Mouse (Mus musculus) stomach, embryonic 16.5 days (tissue): ENCODE results near the gene Clcn1. TPM values are rescaled to one million over a fixed set of nuclear protein-coding genes. Genes with fewer than 3 reads are reported as not detected.

Source experiments
- ATAC-seq: fragments of 200-750 bp; cut with Nextera tagmentation; 2 replicates; pipeline ENCODE4 v1.8.0; 2017; ENCODE audit warnings: moderate number of reproducible peaks, moderate TSS enrichment; ENCODE audit not compliant: insufficient read depth, low FRiP score
- H3K27ac ChIP-seq: fragments of 300-500 bp; sonication (generic); 2 replicates; pipeline ENCODE4 v1.5.1; 2014; ENCODE audit warnings: low read length
- H3K27me3 ChIP-seq: fragments of 300-500 bp; sonication (generic); 2 replicates; pipeline ENCODE4 v1.6.1; 2014; ENCODE audit warnings: low read length, control low read depth, mixed read lengths; ENCODE audit not compliant: control insufficient read depth, insufficient read depth
- H3K36me3 ChIP-seq: fragments of 300-500 bp; sonication (generic); 2 replicates; pipeline ENCODE4 v1.6.1; 2014; ENCODE audit warnings: low read length; ENCODE audit not compliant: control insufficient read depth, insufficient read depth
- H3K4me1 ChIP-seq: fragments of 300-500 bp; sonication (generic); 2 replicates; pipeline ENCODE4 v1.6.1; 2014; ENCODE audit warnings: low read length, control low read depth, mixed read lengths; ENCODE audit not compliant: control insufficient read depth, insufficient read depth
- H3K4me2 ChIP-seq: fragments of 300-500 bp; sonication (generic); 2 replicates; pipeline ENCODE4 v1.6.1; 2014; ENCODE audit warnings: low read depth, low read length, mixed read lengths
- H3K4me3 ChIP-seq: fragments of 300-500 bp; sonication (generic); replicated peaks from 2 replicates; pipeline ENCODE4 v1.5.1; 2014; ENCODE audit warnings: mild to moderate bottlenecking, low read length
- H3K9ac ChIP-seq: fragments of 300-500 bp; sonication (generic); 2 replicates; pipeline ENCODE4 v1.6.1; 2014; ENCODE audit warnings: low read length
- H3K9me3 ChIP-seq: fragments of 300-500 bp; sonication (generic); replicated peaks from 2 replicates; pipeline ENCODE4 v1.6.1; 2016; ENCODE audit warnings: low read length, control low read depth; ENCODE audit not compliant: control insufficient read depth
- WGBS: fragments of 180-500 bp; shearing (Covaris S2); extraction: QIAGEN DNeasy Blood & Tissue Kit; methylation state at CpG from one replicate; pipeline ENCODE4 v1.1.7; 2014; 5-methylcytosine and 5-hydroxymethylcytosine counted together
- polyA plus RNA-seq: library from polyadenylated mRNA; unstranded; fragments of >200 nt; fragmentation: Nextera tagmentation; extraction: Ambion mirVana; gene quantifications from 2 replicates; pipeline ENCODE4 v1.2.1, GENCODE M21; 2015

The Clcn1 gene
- polyA plus RNA-seq, 1 experiment from 2014 or later, result 0.18 TPM

DNA sequence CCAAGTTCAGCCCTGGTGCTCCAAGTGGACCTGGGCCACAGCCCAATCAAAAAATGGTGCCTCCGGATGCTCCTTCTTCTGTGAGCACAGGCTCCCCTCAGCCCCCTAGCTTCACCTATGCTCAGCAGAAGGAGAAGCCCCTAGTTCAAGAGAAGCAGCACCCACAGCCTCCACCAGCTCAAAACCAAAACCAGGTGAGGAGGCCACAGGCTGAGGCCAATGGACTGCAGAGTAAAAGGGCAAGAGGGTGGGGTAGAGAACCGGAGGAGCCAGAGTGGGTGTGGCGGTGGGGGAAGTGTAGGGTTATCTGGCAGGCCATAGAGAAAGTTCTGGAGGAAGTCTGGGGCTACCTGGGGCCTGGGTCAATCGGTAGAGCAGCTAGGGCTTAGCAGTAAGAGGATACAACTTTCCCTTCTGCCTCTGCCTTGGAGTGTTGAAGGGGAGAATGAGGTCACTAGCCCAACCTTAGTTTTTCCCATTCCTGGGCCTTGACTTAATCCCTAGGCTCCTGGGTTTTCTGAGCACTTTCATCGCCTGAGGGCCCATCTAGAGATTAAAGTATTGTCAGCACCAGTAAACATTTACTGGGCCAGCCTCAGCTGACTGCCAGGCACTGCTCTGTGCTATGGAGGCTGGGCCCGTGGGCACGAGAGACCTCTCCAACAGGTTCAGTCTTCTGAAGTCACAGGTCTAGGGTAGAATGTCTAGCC is 65.4 kb downstream of the Clcn1 start:
- Histone ChIP-seq H3K27ac (0 out of 2 replicates have a peak overlapping the region, but pooled peaks have one; percentile 38), H3K4me3 (peak overlapping the region; percentile 83), H3K36me3 (peaks cover 17% of the 10 kb centered on the region; the same call in 1 of the 2 replicates), H3K9me3 (no peaks in the 10 kb centered on the region), H3K9ac (peak overlapping the region; percentile 96; the same call in 1 of the 2 replicates), H3K27me3 (no peaks in the 10 kb centered on the region), H3K4me2 (peak overlapping the region; percentile 95), H3K4me1 (peaks cover 53% of the 10 kb centered on the region)
- no peak for ATAC-seq
- WGBS, result 58% methylated on average over 7 of the region's 7 CpGs

DNA sequence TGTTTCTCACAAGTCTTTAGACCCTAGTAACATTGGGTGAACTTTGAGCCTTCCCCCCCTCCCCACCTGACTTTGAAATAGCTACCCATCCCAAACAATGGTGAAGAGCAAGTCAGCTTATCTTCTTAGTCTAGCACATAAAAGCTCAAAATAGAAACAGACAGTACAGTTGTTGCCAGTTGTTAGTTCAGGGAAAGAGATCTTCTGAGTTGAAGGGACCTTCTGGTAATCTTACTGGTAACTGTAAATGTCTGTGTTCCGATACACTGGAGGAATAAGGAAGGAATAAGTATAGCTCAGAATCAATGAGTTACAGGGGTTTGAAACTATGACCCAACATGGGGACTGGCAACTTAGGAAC is 66.0 kb downstream of the Clcn1 start:
- H3K4me3 ChIP-seq, result peak overlapping the region; percentile 83; the same call in 1 of the 2 replicates
- 93% methylated on average over 1 of the region's 1 CpGs for WGBS
- peaks cover 56% of the 10 kb centered on the region for H3K4me1 ChIP-seq

DNA sequence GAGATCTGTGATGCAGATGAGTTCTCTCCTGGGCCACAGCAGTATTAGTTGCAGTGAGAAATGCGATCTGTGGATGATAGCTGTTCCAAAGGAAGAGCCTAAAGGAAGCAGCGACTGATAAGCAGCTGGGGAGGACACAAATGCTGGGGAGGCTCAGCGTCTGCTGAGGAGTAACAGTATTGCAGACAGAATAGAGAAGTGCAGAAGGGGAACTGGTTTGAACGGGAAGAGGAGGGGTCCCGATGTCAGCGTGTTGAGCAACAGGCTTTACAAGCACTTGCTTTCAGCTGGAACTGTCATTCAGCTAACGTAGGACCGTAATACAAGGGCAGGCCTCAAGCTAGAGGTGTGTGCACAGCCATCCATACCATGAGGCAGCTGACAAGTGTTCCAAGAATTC is 66.7 kb downstream of the Clcn1 start:
- no peak for ATAC-seq
- Histone ChIP-seq H3K9me3 (no peaks in the 10 kb centered on the region), H3K36me3 (peaks cover 24% of the 10 kb centered on the region; the same call in 1 of the 2 replicates), H3K27ac (no peak overlapping the region), H3K27me3 (no peaks in the 10 kb centered on the region), H3K4me3 (peak overlapping the region; percentile 15; the same call in 1 of the 2 replicates), H3K4me2 (peak overlapping the region; percentile 95), H3K9ac (no peak overlapping the region), H3K4me1 (peaks cover 63% of the 10 kb centered on the region)
- 70% methylated on average over 8 of the region's 8 CpGs for WGBS

More for the DNA sequence above, 66.0 kb downstream of the Clcn1 start:
- H3K9ac ChIP-seq, result peak overlapping the region; percentile 96; the same call in 1 of the 2 replicates
- 0 out of 2 replicates have a peak overlapping the region, but pooled peaks have one; percentile 38 for H3K27ac ChIP-seq
- no peaks in the 10 kb centered on the region for H3K27me3 ChIP-seq
- peaks cover 17% of the 10 kb centered on the region; the same call in 1 of the 2 replicates for H3K36me3 ChIP-seq
- H3K9me3 ChIP-seq, result no peaks in the 10 kb centered on the region
- peak overlapping the region; percentile 95 for H3K4me2 ChIP-seq
- ATAC-seq, result no peak

DNA sequence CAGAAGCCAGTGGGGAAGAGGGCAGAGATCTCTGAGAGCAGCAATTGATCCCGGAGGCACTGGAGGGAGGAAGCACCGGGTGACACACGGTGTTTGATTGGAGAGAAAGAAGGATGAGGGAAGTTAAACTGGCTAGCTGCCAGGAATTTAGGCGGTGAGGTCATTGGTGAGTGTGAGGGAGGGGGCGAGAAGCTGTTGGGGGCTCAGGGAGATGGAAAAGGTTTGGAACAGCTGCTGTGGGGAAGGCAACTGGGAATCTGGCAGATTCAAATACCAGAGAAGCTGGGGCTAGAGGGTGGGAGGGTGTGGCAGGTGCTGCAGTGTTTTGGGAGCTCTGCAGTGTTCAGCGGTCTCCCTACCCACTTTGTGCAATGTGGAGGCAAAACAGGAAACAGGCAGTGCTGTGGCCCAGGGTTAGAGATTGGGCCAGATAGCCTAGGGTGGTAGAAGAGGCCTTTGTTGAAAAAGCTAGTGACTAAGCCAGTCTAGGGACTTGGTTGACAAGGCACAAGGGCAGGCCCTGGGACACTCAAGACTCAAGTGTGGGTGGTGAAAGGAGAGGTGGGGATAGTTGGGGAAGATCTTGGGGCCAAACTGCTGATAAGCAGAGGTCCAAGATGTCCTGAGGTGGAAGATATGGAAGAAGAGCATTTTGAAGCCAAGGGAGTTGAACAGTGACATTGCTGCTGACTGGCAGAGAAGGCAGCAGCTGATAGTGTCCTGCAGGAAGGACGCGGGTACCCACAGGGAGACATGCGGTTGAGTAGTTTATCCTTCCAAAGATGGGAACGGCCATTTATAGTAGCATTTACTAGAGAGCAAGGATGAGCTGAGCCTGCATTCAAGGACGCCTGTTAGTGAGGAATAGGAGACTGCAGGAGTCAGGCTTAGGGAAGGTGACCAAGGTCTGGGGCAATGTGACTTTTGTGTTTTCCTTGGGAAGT is 67.9 kb downstream of the Clcn1 start:
- peak overlapping the region; percentile 37 for H3K4me2 ChIP-seq
- H3K9me3 ChIP-seq, result no peaks in the 10 kb centered on the region
- no peak for ATAC-seq
- H3K4me3 ChIP-seq, result peak overlapping the region; percentile 15
- H3K27me3 ChIP-seq, result no peaks in the 10 kb centered on the region
- H3K9ac ChIP-seq, result peak overlapping the region; percentile 33; the same call in 1 of the 2 replicates
- H3K27ac ChIP-seq, result peak overlapping the region; percentile 49; the same call in 1 of the 2 replicates
- 45% methylated on average over 11 of the region's 11 CpGs for WGBS
- peaks cover 64% of the 10 kb centered on the region for H3K4me1 ChIP-seq
- H3K36me3 ChIP-seq, result peaks cover 34% of the 10 kb centered on the region

DNA sequence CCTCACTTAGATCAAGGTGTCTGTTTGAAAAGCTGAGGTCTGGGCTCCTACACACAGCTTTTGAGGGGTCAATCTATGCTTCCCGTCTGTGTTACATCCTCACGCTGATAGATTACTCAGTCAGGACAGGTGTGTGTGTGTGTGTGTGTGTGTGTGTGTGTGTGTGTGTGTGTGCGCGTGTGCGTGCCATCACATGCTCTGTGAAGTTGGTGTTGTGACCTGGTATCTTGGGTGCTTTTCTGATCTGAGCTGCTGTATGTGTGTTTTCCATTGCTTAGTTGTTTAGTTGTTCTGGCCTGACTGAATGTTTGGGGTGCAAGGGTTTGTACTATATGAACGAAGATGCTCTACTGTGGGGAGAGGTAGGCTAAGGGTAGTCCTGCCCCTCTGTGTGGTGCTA is 68.9 kb downstream of the Clcn1 start:
- H3K4me3 ChIP-seq, result no peak overlapping the region
- 89% methylated on average over 6 of the region's 6 CpGs for WGBS
- peaks cover 40% of the 10 kb centered on the region for H3K36me3 ChIP-seq
- no peak for ATAC-seq
- no peak overlapping the region for H3K9ac ChIP-seq
- no peaks in the 10 kb centered on the region for H3K9me3 ChIP-seq
- no peaks in the 10 kb centered on the region for H3K27me3 ChIP-seq
- no peak overlapping the region for H3K4me2 ChIP-seq
- H3K4me1 ChIP-seq, result peaks cover 64% of the 10 kb centered on the region
- no peak overlapping the region for H3K27ac ChIP-seq

DNA sequence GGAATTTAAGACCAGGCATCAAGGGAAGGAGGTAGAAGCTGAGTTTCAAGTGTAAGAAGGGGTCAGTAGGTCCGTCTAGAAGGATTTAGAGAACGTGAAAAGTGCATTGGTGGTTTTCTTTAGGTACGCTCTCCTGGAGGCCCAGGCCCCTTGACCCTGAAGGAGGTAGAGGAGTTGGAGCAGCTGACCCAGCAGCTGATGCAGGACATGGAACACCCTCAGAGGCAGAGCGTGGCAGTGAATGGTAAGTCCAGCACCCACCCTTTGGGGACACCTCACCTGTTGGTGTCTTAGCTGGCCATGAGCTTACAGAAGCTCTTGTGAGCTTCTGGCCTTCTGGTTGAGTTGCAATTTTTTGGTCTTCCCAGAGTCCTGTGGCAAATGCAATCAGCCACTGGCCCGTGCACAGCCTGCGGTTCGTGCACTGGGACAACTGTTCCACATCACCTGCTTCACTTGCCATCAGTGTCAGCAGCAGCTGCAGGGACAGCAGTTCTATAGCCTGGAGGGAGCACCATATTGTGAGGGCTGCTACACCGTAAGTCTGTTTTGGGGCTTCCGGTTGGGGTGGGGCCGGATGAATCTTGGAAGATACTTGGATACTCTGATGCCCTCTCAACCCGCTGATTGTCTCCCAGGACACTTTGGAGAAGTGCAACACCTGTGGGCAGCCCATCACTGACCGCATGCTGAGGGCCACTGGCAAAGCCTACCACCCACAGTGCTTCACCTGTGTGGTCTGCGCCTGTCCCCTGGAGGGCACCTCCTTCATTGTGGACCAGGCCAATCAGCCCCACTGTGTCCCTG is 69.5 kb downstream of the Clcn1 start:
- Histone ChIP-seq H3K9me3 (no peaks in the 10 kb centered on the region), H3K36me3 (peaks cover 45% of the 10 kb centered on the region), H3K27ac (no peak overlapping the region), H3K4me1 (peaks cover 62% of the 10 kb centered on the region), H3K9ac (no peak overlapping the region), H3K4me3 (no peak overlapping the region), H3K27me3 (no peaks in the 10 kb centered on the region), H3K4me2 (no peak overlapping the region)
- 91% methylated on average over 13 of the region's 13 CpGs for WGBS
- ATAC-seq, result no peak

DNA sequence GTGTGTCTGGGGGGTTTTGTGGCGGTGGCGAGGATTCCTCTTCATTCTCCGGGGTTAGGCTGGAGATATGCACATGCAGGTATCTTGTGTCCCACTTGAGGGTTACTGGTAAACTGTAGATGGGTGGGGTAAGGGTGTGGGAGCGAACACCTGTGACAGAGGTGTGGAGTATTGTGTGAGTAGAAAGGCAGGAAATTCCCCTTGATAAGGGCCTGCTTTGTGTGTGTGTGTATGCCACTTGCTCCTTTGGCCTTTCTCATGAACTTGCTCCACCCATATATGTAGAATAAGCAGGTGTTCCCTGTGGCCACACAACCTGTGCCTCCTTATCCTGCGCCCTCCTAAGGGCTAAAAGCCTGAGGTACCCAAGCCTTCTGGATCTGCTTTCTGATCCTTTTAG is 70.4 kb downstream of the Clcn1 start:
- peaks cover 53% of the 10 kb centered on the region for H3K4me1 ChIP-seq
- peak overlapping the region; percentile 28 for H3K27ac ChIP-seq
- H3K36me3 ChIP-seq, result peaks cover 48% of the 10 kb centered on the region
- H3K4me2 ChIP-seq, result no peak overlapping the region
- WGBS, result 72% methylated on average over 5 of the region's 5 CpGs
- no peak overlapping the region for H3K4me3 ChIP-seq
- no peak overlapping the region for H3K9ac ChIP-seq
- no peaks in the 10 kb centered on the region for H3K9me3 ChIP-seq
- ATAC-seq, result peak; percentile 75
- H3K27me3 ChIP-seq, result no peaks in the 10 kb centered on the region

DNA sequence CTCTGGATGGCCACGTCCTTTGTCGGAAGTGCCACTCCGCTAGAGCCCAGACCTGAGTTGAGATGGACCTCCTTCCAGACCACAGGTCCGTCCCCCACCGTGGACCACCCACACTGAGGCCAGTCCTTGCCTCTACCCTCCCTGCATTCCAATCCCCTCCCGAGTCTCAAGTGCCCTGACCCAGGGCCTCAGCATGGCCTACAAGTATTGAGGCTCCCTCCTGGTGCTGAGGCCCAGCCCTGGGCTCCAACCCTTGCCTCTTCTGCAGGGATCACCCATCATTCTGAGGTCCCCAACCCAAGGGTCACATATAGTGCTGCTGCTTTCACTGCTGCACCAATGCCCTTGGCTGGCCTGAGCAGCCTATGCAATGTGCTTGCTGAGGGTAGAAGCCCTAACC is 71.4 kb downstream of the Clcn1 start:
- H3K4me3 ChIP-seq, result no peak overlapping the region
- H3K9me3 ChIP-seq, result no peaks in the 10 kb centered on the region
- 55% methylated on average over 6 of the region's 6 CpGs for WGBS
- H3K4me1 ChIP-seq, result peaks cover 43% of the 10 kb centered on the region
- no peak overlapping the region for H3K27ac ChIP-seq
- no peaks in the 10 kb centered on the region for H3K27me3 ChIP-seq
- ATAC-seq, result no peak
- no peak overlapping the region for H3K4me2 ChIP-seq
- peaks cover 40% of the 10 kb centered on the region for H3K36me3 ChIP-seq
- H3K9ac ChIP-seq, result no peak overlapping the region
